Mouse (Mus musculus) myocyte (in vitro differentiated cells): Measurements from ENCODE around the gene Flad1.

ENCODE experiments used
- MAX ChIP-seq: IDR thresholded peaks from one replicate; pipeline ENCODE4 v1.6.1; 2011; ENCODE audit warnings: low read depth, mild to moderate bottlenecking, control low read depth
- MYOD1 ChIP-seq, 3 experiments: IDR thresholded peaks; one replicate each; pipeline ENCODE4 v1.6.1; 2011; ENCODE audit warnings: control low read depth in 2 of 3, low read depth in 2 of 3, mild to moderate bottlenecking in 2 of 3, moderate library complexity in 1 of 3; ENCODE audit not compliant: insufficient read length in 2 of 3, control insufficient read depth in 1 of 3
- POLR2A ChIP-seq: IDR thresholded peaks from one replicate; pipeline ENCODE4 v1.6.1; 2011; ENCODE audit warnings: low read depth, mild to moderate bottlenecking, control low read depth, moderate library complexity; ENCODE audit not compliant: insufficient read length
- POLR2AphosphoS2 ChIP-seq: IDR thresholded peaks from one replicate; pipeline ENCODE4 v1.6.1; 2011; ENCODE audit warnings: low read depth, control low read depth; ENCODE audit not compliant: insufficient read length
- TCF12 ChIP-seq: IDR thresholded peaks from one replicate; pipeline ENCODE4 v1.6.1; 2011; ENCODE audit warnings: mild to moderate bottlenecking, control low read depth; ENCODE audit not compliant: poor library complexity, insufficient read depth, severe bottlenecking
- USF1 ChIP-seq: IDR thresholded peaks from one replicate; pipeline ENCODE4 v1.6.1; 2011; ENCODE audit warnings: low read depth, mild to moderate bottlenecking, control low read depth, moderate library complexity

GRCm38 (mm10) chr3:89437269-89437668 is 25.6 kb upstream of the Flad1 start:
- no peak for TF ChIP-seq USF1
- TF ChIP-seq MAX: no peak
- peak; percentile 46 for TF ChIP-seq POLR2A
- TF ChIP-seq MYOD1 (IDR thresholded peaks at IDR 0.05; ENCODE audit: control insufficient read depth in 1 of 3, insufficient read length in 2 of 3, low read depth in 2 of 3): peak in 2 of 3 experiments; percentile 44 to 86
- TF ChIP-seq TCF12: no peak
- TF ChIP-seq POLR2AphosphoS2: no peak
